Mouse (Mus musculus): ENCODE measurements around the gene Mog. TPM values are rescaled to one million over a fixed set of nuclear protein-coding genes. Genes with fewer than 3 reads are reported as not detected.
"Not testable (repeated sequence)": the region's sequence is repeated elsewhere in the genome, so short reads cannot be mapped to it uniquely, and the experiment has no call there.

The Mog gene
- polyA plus RNA-seq, 1 experiment from 2014 or later = 0.70 TPM

GRCm38 (mm10) chr17:37039127-37039894 lies 16.1 kb upstream of the Mog start:
- WGBS = 67% methylated on average over 2 of the region's 2 CpGs
- no peaks in the 10 kb centered on the region for H3K4me1 ChIP-seq
- H3K4me2 ChIP-seq (replicated peaks) = no peak overlapping the region
- no peak overlapping the region for H3K9ac ChIP-seq
- no peaks in the 10 kb centered on the region for H3K36me3 ChIP-seq
- ATAC-seq (ENCODE audit: insufficient number of reproducible peaks, insufficient read depth, low FRiP score, low TSS enrichment) = no peak
- no peak overlapping the region for H3K27ac ChIP-seq
- no peaks in the 10 kb centered on the region for H3K27me3 ChIP-seq
- no peak overlapping the region for H3K4me3 ChIP-seq
- no peaks in the 10 kb centered on the region for H3K9me3 ChIP-seq

- no peak for ATAC-seq (ENCODE audit: insufficient number of reproducible peaks, insufficient read depth, low FRiP score, low TSS enrichment)
These were observed 6.0 kb upstream of the Mog start for GRCm38 (mm10) chr17:37029162-37029561.

GRCm38 (mm10) chr17:37028683-37029120 lies 5.5 kb upstream of the Mog start:
- Histone ChIP-seq H3K27me3 (no peaks in the 10 kb centered on the region), H3K9ac (peak overlapping the region; percentile 20; the same call in 1 of the 2 replicates), H3K4me2 (replicated peaks) (peak overlapping the region; percentile 48), H3K36me3 (no peaks in the 10 kb centered on the region), H3K27ac (peak overlapping the region; percentile 98), H3K4me1 (no peaks in the 10 kb centered on the region), H3K4me3 (peak overlapping the region; percentile 41), H3K9me3 (no peaks in the 10 kb centered on the region)
- under 1% methylated on average over 14 of the region's 14 CpGs for WGBS
- ATAC-seq (ENCODE audit: insufficient number of reproducible peaks, insufficient read depth, low FRiP score, low TSS enrichment) = peak; percentile 98

More at GRCm38 (mm10) chr17:37029162-37029561, 6.0 kb upstream of the Mog start:
- 60% methylated on average over 8 of the region's 8 CpGs for WGBS
- H3K4me1 ChIP-seq = no peaks in the 10 kb centered on the region
- H3K4me2 ChIP-seq (replicated peaks) = peak overlapping the region; percentile 48
- H3K36me3 ChIP-seq = no peaks in the 10 kb centered on the region
- peak overlapping the region; percentile 20; the same call in 1 of the 2 replicates for H3K9ac ChIP-seq
- H3K27me3 ChIP-seq = no peaks in the 10 kb centered on the region
- no peaks in the 10 kb centered on the region for H3K9me3 ChIP-seq
- peak overlapping the region; percentile 98 for H3K27ac ChIP-seq
- H3K4me3 ChIP-seq = peak overlapping the region; percentile 41

- H3K27me3 ChIP-seq = no peaks in the 10 kb centered on the region
- H3K4me1 ChIP-seq = no peaks in the 10 kb centered on the region
- WGBS = 2% methylated on average over 10 of the region's 10 CpGs
- no peaks in the 10 kb centered on the region for H3K36me3 ChIP-seq
- H3K4me3 ChIP-seq = peak overlapping the region; percentile 41
- H3K4me2 ChIP-seq (replicated peaks) = peak overlapping the region; percentile 48
- 0 out of 2 replicates have a peak overlapping the region, but pooled peaks have one; percentile 20 for H3K9ac ChIP-seq
- peak; percentile 17 for ATAC-seq (ENCODE audit: insufficient number of reproducible peaks, insufficient read depth, low FRiP score, low TSS enrichment)
- H3K27ac ChIP-seq = peak overlapping the region; percentile 98
- no peaks in the 10 kb centered on the region for H3K9me3 ChIP-seq
These were observed 5.0 kb upstream of the Mog start for GRCm38 (mm10) chr17:37028212-37028611.

GRCm38 (mm10) chr17:37027486-37027885 lies 4.3 kb upstream of the Mog start:
- H3K4me1 ChIP-seq = no peaks in the 10 kb centered on the region
- no peak overlapping the region for H3K4me2 ChIP-seq (replicated peaks)
- H3K36me3 ChIP-seq = no peaks in the 10 kb centered on the region
- no peaks in the 10 kb centered on the region for H3K9me3 ChIP-seq
- H3K9ac ChIP-seq = no peak overlapping the region
- H3K4me3 ChIP-seq = no peak overlapping the region
- ATAC-seq (ENCODE audit: insufficient number of reproducible peaks, insufficient read depth, low FRiP score, low TSS enrichment) = no peak
- peak overlapping the region; percentile 98 for H3K27ac ChIP-seq
- 95% methylated on average over 4 of the region's 4 CpGs for WGBS
- no peaks in the 10 kb centered on the region for H3K27me3 ChIP-seq

- no peak overlapping the region for H3K4me2 ChIP-seq (replicated peaks)
- ATAC-seq (ENCODE audit: insufficient number of reproducible peaks, insufficient read depth, low FRiP score, low TSS enrichment) = no peak
- H3K9me3 ChIP-seq = no peaks in the 10 kb centered on the region
- 79% methylated on average over 2 of the region's 2 CpGs for WGBS
- H3K27me3 ChIP-seq = no peaks in the 10 kb centered on the region
- H3K4me1 ChIP-seq = no peaks in the 10 kb centered on the region
- H3K27ac ChIP-seq = no peak overlapping the region
- no peak overlapping the region for H3K9ac ChIP-seq
- no peak overlapping the region for H3K4me3 ChIP-seq
- H3K36me3 ChIP-seq = no peaks in the 10 kb centered on the region
These were observed 3.2 kb upstream of the Mog start for GRCm38 (mm10) chr17:37026425-37026824.

- not testable (repeated sequence) for ATAC-seq (ENCODE audit: insufficient number of reproducible peaks, insufficient read depth, low FRiP score, low TSS enrichment)
These were observed 4.0 kb downstream of the Mog start for GRCm38 (mm10) chr17:37019242-37019641.

GRCm38 (mm10) chr17:37018328-37018727 lies 4.9 kb downstream of the Mog start:
- H3K27ac ChIP-seq = no peak overlapping the region
- WGBS = 82% methylated on average over 3 of the region's 3 CpGs
- no peak for ATAC-seq (ENCODE audit: insufficient number of reproducible peaks, insufficient read depth, low FRiP score, low TSS enrichment)
- no peak overlapping the region for H3K4me3 ChIP-seq
- H3K4me1 ChIP-seq = no peaks in the 10 kb centered on the region
- no peaks in the 10 kb centered on the region for H3K36me3 ChIP-seq
- H3K9ac ChIP-seq = no peak overlapping the region
- H3K27me3 ChIP-seq = no peaks in the 10 kb centered on the region
- H3K4me2 ChIP-seq (replicated peaks) = no peak overlapping the region
- H3K9me3 ChIP-seq = no peaks in the 10 kb centered on the region

More at GRCm38 (mm10) chr17:37019242-37019641, 4.0 kb downstream of the Mog start:
- H3K36me3 ChIP-seq; H3K27me3 ChIP-seq; H3K27ac ChIP-seq; H3K9me3 ChIP-seq; H3K9ac ChIP-seq; H3K4me3 ChIP-seq; H3K4me1 ChIP-seq; H3K4me2 ChIP-seq (replicated peaks): not testable (repeated sequence)
- WGBS = 87% methylated on average over 5 of the region's 5 CpGs

GRCm38 (mm10) chr17:37016333-37016732 lies 6.9 kb downstream of the Mog start:
- Histone ChIP-seq H3K36me3 (0 out of 2 replicates have a peak, but pooled peaks cover 4% of the 10 kb centered on the region), H3K27me3 (no peaks in the 10 kb centered on the region), H3K4me2 (replicated peaks) (no peak overlapping the region), H3K4me3 (no peak overlapping the region), H3K9me3 (no peaks in the 10 kb centered on the region), H3K9ac (no peak overlapping the region), H3K27ac (no peak overlapping the region), H3K4me1 (no peaks in the 10 kb centered on the region)
- ATAC-seq (ENCODE audit: insufficient number of reproducible peaks, insufficient read depth, low FRiP score, low TSS enrichment) = no peak

- H3K4me1 ChIP-seq = no peaks in the 10 kb centered on the region
- H3K9ac ChIP-seq = no peak overlapping the region
- ATAC-seq (ENCODE audit: insufficient number of reproducible peaks, insufficient read depth, low FRiP score, low TSS enrichment) = no peak
- H3K9me3 ChIP-seq = no peaks in the 10 kb centered on the region
- no peaks in the 10 kb centered on the region for H3K27me3 ChIP-seq
- H3K36me3 ChIP-seq = peaks cover 41% of the 10 kb centered on the region
- no peak overlapping the region for H3K27ac ChIP-seq
- H3K4me3 ChIP-seq = no peak overlapping the region
- WGBS = 73% methylated on average over 5 of the region's 5 CpGs
- no peak overlapping the region for H3K4me2 ChIP-seq (replicated peaks)
These were observed 11.1 kb downstream of the Mog start for GRCm38 (mm10) chr17:37012141-37012540.

GRCm38 (mm10) chr17:37011719-37012118 lies 11.5 kb downstream of the Mog start:
- ATAC-seq (ENCODE audit: insufficient number of reproducible peaks, insufficient read depth, low FRiP score, low TSS enrichment) = no peak
- WGBS = 91% methylated on average over 3 of the region's 3 CpGs
- peaks cover 45% of the 10 kb centered on the region for H3K36me3 ChIP-seq

GRCm38 (mm10) chr17:37009460-37010042 lies 13.6 kb downstream of the Mog start:
- no peak for ATAC-seq (ENCODE audit: insufficient number of reproducible peaks, insufficient read depth, low FRiP score, low TSS enrichment)
- Histone ChIP-seq H3K4me1 (no peaks in the 10 kb centered on the region), H3K27me3 (no peaks in the 10 kb centered on the region), H3K4me2 (replicated peaks) (no peak overlapping the region), H3K4me3 (no peak overlapping the region), H3K9me3 (no peaks in the 10 kb centered on the region), H3K27ac (no peak overlapping the region), H3K9ac (no peak overlapping the region), H3K36me3 (peaks cover 56% of the 10 kb centered on the region)
- 93% methylated on average over 17 of the region's 17 CpGs for WGBS

More at GRCm38 (mm10) chr17:37011719-37012118, 11.5 kb downstream of the Mog start:
- no peaks in the 10 kb centered on the region for H3K4me1 ChIP-seq
- H3K27me3 ChIP-seq = no peaks in the 10 kb centered on the region
- H3K4me2 ChIP-seq (replicated peaks) = no peak overlapping the region
- no peaks in the 10 kb centered on the region for H3K9me3 ChIP-seq
- no peak overlapping the region for H3K9ac ChIP-seq
- H3K4me3 ChIP-seq = no peak overlapping the region
- H3K27ac ChIP-seq = no peak overlapping the region

Measured in embryonic facial prominence, embryonic 12.5 days (tissue).